Mouse (Mus musculus): ENCODE data around the gene Rab11b. TPM values are rescaled to one million over a fixed set of nuclear protein-coding genes. Genes with fewer than 3 reads are reported as not detected.
A peak's percentile ranks its signal among the peaks of the same experiment; 100 is the strongest.

The Rab11b gene
- polyA plus RNA-seq, 2 experiments, result 192 to 312 TPM

GRCm38 (mm10) chr17:33783408-33783807 is 23.1 kb upstream of the Rab11b start:
- Histone ChIP-seq H3K27me3 (ENCODE audit: control insufficient read depth, insufficient read depth, low read length) (no peaks in the 10 kb centered on the region), H3K9me3 (ENCODE audit: control insufficient read depth, low read length) (no peaks in the 10 kb centered on the region), H3K9ac (ENCODE audit: low read depth, low read length, severe bottlenecking) (no peak overlapping the region), H3K4me2 (replicated peaks; ENCODE audit: low read depth, low read length, severe bottlenecking) (no peak overlapping the region), H3K27ac (replicated peaks; ENCODE audit: low read depth, low read length) (no peak overlapping the region), H3K4me3 (replicated peaks; ENCODE audit: low read length) (no peak overlapping the region), H3K4me1 (ENCODE audit: control insufficient read depth, insufficient read depth, low read length) (peaks cover 41% of the 10 kb centered on the region), H3K36me3 (ENCODE audit: control insufficient read depth, insufficient read depth, low read length) (peaks cover 2% of the 10 kb centered on the region; the same call in 1 of the 2 replicates)
- DNase-seq (ENCODE audit: low spot score) (peak; percentile 45), ATAC-seq (ENCODE audit: low FRiP score, low read depth) (no peak)
- TF ChIP-seq POLR2A (IDR thresholded peaks at IDR 0.05; ENCODE audit: borderline replicate concordance, extremely low read depth, insufficient read depth, insufficient read length), result no peak

- DNase-seq (ENCODE audit: low spot score), result no peak
- Histone ChIP-seq H3K4me1 (ENCODE audit: control insufficient read depth, insufficient read depth, low read length) (peaks cover 47% of the 10 kb centered on the region), H3K9ac (ENCODE audit: low read depth, low read length, severe bottlenecking) (peak overlapping the region; percentile 63), H3K4me3 (replicated peaks; ENCODE audit: low read length) (peak overlapping the region; percentile 51), H3K36me3 (ENCODE audit: control insufficient read depth, insufficient read depth, low read length) (peaks cover 15% of the 10 kb centered on the region), H3K9me3 (ENCODE audit: control insufficient read depth, low read length) (no peaks in the 10 kb centered on the region), H3K27me3 (ENCODE audit: control insufficient read depth, insufficient read depth, low read length) (no peaks in the 10 kb centered on the region), H3K27ac (replicated peaks; ENCODE audit: low read depth, low read length) (peak overlapping the region; percentile 90), H3K4me2 (replicated peaks; ENCODE audit: low read depth, low read length, severe bottlenecking) (peak overlapping the region; percentile 80)
- TF ChIP-seq POLR2A (IDR thresholded peaks at IDR 0.05; ENCODE audit: borderline replicate concordance, extremely low read depth, insufficient read depth, insufficient read length), result no peak
- ATAC-seq (ENCODE audit: low FRiP score, low read depth), result no peak
- WGBS, result 34% methylated on average over 4 of the region's 4 CpGs
These were observed 21.7 kb upstream of the Rab11b start for GRCm38 (mm10) chr17:33782067-33782466.

- Histone ChIP-seq H3K4me2 (replicated peaks; ENCODE audit: low read depth, low read length, severe bottlenecking) (peak within 1 kb of the TSS; percentile 80), H3K36me3 (ENCODE audit: control insufficient read depth, insufficient read depth, low read length) (peaks cover 22% of the 10 kb centered on the region), H3K27me3 (ENCODE audit: control insufficient read depth, insufficient read depth, low read length) (no peaks in the 10 kb centered on the region), H3K27ac (replicated peaks; ENCODE audit: low read depth, low read length) (peak within 1 kb of the TSS; percentile 90), H3K9ac (ENCODE audit: low read depth, low read length, severe bottlenecking) (peak within 1 kb of the TSS; percentile 63), H3K4me3 (replicated peaks; ENCODE audit: low read length) (peak within 1 kb of the TSS; percentile 51), H3K9me3 (ENCODE audit: control insufficient read depth, low read length) (no peaks in the 10 kb centered on the region), H3K4me1 (ENCODE audit: control insufficient read depth, insufficient read depth, low read length) (peaks cover 47% of the 10 kb centered on the region)
- TF ChIP-seq POLR2A (IDR thresholded peaks at IDR 0.05; ENCODE audit: borderline replicate concordance, extremely low read depth, insufficient read depth, insufficient read length), result 0 out of 2 replicates have a peak, but pooled peaks have one; percentile 39
- ATAC-seq (ENCODE audit: low FRiP score, low read depth) (peak; percentile 57), DNase-seq (ENCODE audit: low spot score) (peak; percentile 69)
- 1% methylated on average over 48 of the region's 50 CpGs for WGBS
These were observed 21.0 kb upstream of the Rab11b start, which contains the start of gene Angptl4 for GRCm38 (mm10) chr17:33781124-33781977. Gene Angptl4 (minus strand): TSS chr17:33781830.

GRCm38 (mm10) chr17:33780431-33780830 is 20.1 kb upstream of the Rab11b start:
- WGBS, result 91% methylated on average over 5 of the region's 5 CpGs
- H3K4me2 ChIP-seq (replicated peaks; ENCODE audit: low read depth, low read length, severe bottlenecking), result peak overlapping the region; percentile 80
- peaks cover 31% of the 10 kb centered on the region for H3K36me3 ChIP-seq (ENCODE audit: control insufficient read depth, insufficient read depth, low read length)
- no peak for TF ChIP-seq POLR2A (IDR thresholded peaks at IDR 0.05; ENCODE audit: borderline replicate concordance, extremely low read depth, insufficient read depth, insufficient read length)
- no peaks in the 10 kb centered on the region for H3K9me3 ChIP-seq (ENCODE audit: control insufficient read depth, low read length)
- DNase-seq (ENCODE audit: low spot score), result no peak
- no peaks in the 10 kb centered on the region for H3K27me3 ChIP-seq (ENCODE audit: control insufficient read depth, insufficient read depth, low read length)
- peak overlapping the region; percentile 90 for H3K27ac ChIP-seq (replicated peaks; ENCODE audit: low read depth, low read length)
- peak overlapping the region; percentile 63 for H3K9ac ChIP-seq (ENCODE audit: low read depth, low read length, severe bottlenecking)
- ATAC-seq (ENCODE audit: low FRiP score, low read depth), result no peak
- peak overlapping the region; percentile 51 for H3K4me3 ChIP-seq (replicated peaks; ENCODE audit: low read length)
- H3K4me1 ChIP-seq (ENCODE audit: control insufficient read depth, insufficient read depth, low read length), result peaks cover 47% of the 10 kb centered on the region

- DNase-seq (ENCODE audit: low spot score), result no peak
- H3K4me1 ChIP-seq (ENCODE audit: control insufficient read depth, insufficient read depth, low read length), result peaks cover 47% of the 10 kb centered on the region
- peak overlapping the region; percentile 63 for H3K9ac ChIP-seq (ENCODE audit: low read depth, low read length, severe bottlenecking)
These were observed 19.6 kb upstream of the Rab11b start for GRCm38 (mm10) chr17:33779967-33780295.

More at GRCm38 (mm10) chr17:33779967-33780295, 19.6 kb upstream of the Rab11b start:
- H3K27ac ChIP-seq (replicated peaks; ENCODE audit: low read depth, low read length), result peak overlapping the region; percentile 90
- 46% methylated on average over 5 of the region's 5 CpGs for WGBS
- no peak for TF ChIP-seq POLR2A (IDR thresholded peaks at IDR 0.05; ENCODE audit: borderline replicate concordance, extremely low read depth, insufficient read depth, insufficient read length)
- peak overlapping the region; percentile 51 for H3K4me3 ChIP-seq (replicated peaks; ENCODE audit: low read length)
- no peaks in the 10 kb centered on the region for H3K27me3 ChIP-seq (ENCODE audit: control insufficient read depth, insufficient read depth, low read length)
- peak overlapping the region; percentile 80 for H3K4me2 ChIP-seq (replicated peaks; ENCODE audit: low read depth, low read length, severe bottlenecking)
- H3K9me3 ChIP-seq (ENCODE audit: control insufficient read depth, low read length), result no peaks in the 10 kb centered on the region
- peaks cover 36% of the 10 kb centered on the region for H3K36me3 ChIP-seq (ENCODE audit: control insufficient read depth, insufficient read depth, low read length)
- no peak for ATAC-seq (ENCODE audit: low FRiP score, low read depth)

All from limb, embryonic 14.5 days (tissue).